Mouse (Mus musculus): ENCODE data around the gene Cpvl. TPM values are rescaled to one million over a fixed set of nuclear protein-coding genes. Genes with fewer than 3 reads are reported as not detected.
A peak's percentile ranks its signal among the peaks of the same experiment; 100 is the strongest.

Gene Cpvl
- polyA plus RNA-seq (2014; fragmentation: Nextera tagmentation; extraction: Ambion mirVana), result 0.12 TPM in 1 of 2 replicates, not detected in the other

DNA sequence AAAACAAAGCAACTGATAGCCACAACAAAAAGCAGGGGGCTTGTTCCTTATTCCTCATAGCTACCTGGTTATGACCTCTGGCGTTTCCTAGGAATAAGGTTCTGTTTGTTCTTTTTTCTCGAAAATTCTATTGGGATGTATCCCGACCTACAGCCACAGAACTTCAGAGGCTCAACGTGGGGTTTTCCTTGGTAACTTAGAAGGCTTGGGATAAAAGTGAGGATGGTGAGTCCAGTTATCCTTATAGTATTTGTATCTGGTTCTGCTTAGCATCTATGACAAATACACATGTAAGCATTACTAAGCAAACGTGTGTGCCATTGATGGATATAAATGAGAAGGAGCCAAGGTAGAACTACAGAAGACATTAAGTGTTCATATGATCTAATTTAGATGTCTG is at the start of gene Cpvl:
Gene Cpvl (minus strand): TSS at position 101 of the 400 bp plus-strand sequence.
- H3K9me3 ChIP-seq (ENCODE audit: control insufficient read depth, low read length), result no peaks in the 10 kb centered on the region
- no peak within 1 kb of the TSS for H3K4me3 ChIP-seq (ENCODE audit: low read depth, low read length)
- H3K4me1 ChIP-seq (replicated peaks; ENCODE audit: control insufficient read depth, insufficient read depth, low read length), result no peaks in the 10 kb centered on the region
- DNase-seq (ENCODE audit: low spot score), result no peak
- 87% methylated on average over 5 of the region's 5 CpGs for WGBS
- H3K4me2 ChIP-seq (ENCODE audit: low read depth, low read length, severe bottlenecking), result no peak within 1 kb of the TSS
- H3K27ac ChIP-seq (ENCODE audit: low read depth, low read length), result no peak within 1 kb of the TSS
- no peak for ATAC-seq (replicated peaks; ENCODE audit: low FRiP score)
- no peaks in the 10 kb centered on the region for H3K27me3 ChIP-seq (ENCODE audit: control insufficient read depth, insufficient read depth, low read length)
- H3K9ac ChIP-seq (ENCODE audit: low read length), result no peak within 1 kb of the TSS
- H3K36me3 ChIP-seq (ENCODE audit: control insufficient read depth, insufficient read depth, low read length), result no peaks in the 10 kb centered on the region

- 90% methylated on average over 5 of the region's 5 CpGs for WGBS
- DNase-seq (ENCODE audit: low spot score), result no peak
These were observed 45.4 kb upstream of the Cpvl start for GRCm38 (mm10) chr6:54023846-54024245.

GRCm38 (mm10) chr6:54021123-54021789 is 42.8 kb upstream of the Cpvl start:
- DNase-seq (ENCODE audit: low spot score) (peak; percentile 49), ATAC-seq (replicated peaks; ENCODE audit: low FRiP score) (no peak)
- Histone ChIP-seq H3K9me3 (ENCODE audit: control insufficient read depth, low read length) (no peaks in the 10 kb centered on the region), H3K4me1 (replicated peaks; ENCODE audit: control insufficient read depth, insufficient read depth, low read length) (no peaks in the 10 kb centered on the region), H3K4me3 (ENCODE audit: low read depth, low read length) (no peak overlapping the region), H3K27ac (ENCODE audit: low read depth, low read length) (no peak overlapping the region), H3K4me2 (ENCODE audit: low read depth, low read length, severe bottlenecking) (no peak overlapping the region), H3K27me3 (ENCODE audit: control insufficient read depth, insufficient read depth, low read length) (no peaks in the 10 kb centered on the region), H3K36me3 (ENCODE audit: control insufficient read depth, insufficient read depth, low read length) (no peaks in the 10 kb centered on the region), H3K9ac (ENCODE audit: low read length) (no peak overlapping the region)
- WGBS, result 54% methylated on average over 15 of the region's 15 CpGs

More at GRCm38 (mm10) chr6:54023846-54024245, 45.4 kb upstream of the Cpvl start:
- Histone ChIP-seq H3K9me3 (ENCODE audit: control insufficient read depth, low read length) (no peaks in the 10 kb centered on the region), H3K27ac (ENCODE audit: low read depth, low read length) (no peak overlapping the region), H3K9ac (ENCODE audit: low read length) (no peak overlapping the region), H3K4me2 (ENCODE audit: low read depth, low read length, severe bottlenecking) (no peak overlapping the region), H3K36me3 (ENCODE audit: control insufficient read depth, insufficient read depth, low read length) (no peaks in the 10 kb centered on the region), H3K4me1 (replicated peaks; ENCODE audit: control insufficient read depth, insufficient read depth, low read length) (no peaks in the 10 kb centered on the region), H3K4me3 (ENCODE audit: low read depth, low read length) (no peak overlapping the region), H3K27me3 (ENCODE audit: control insufficient read depth, insufficient read depth, low read length) (no peaks in the 10 kb centered on the region)
- no peak for ATAC-seq (replicated peaks; ENCODE audit: low FRiP score)

GRCm38 (mm10) chr6:54018861-54019260 is 40.4 kb upstream of the Cpvl start:
- WGBS, result 78% methylated on average over 5 of the region's 5 CpGs
- no peak overlapping the region for H3K4me2 ChIP-seq (ENCODE audit: low read depth, low read length, severe bottlenecking)
- no peak overlapping the region for H3K27ac ChIP-seq (ENCODE audit: low read depth, low read length)
- no peaks in the 10 kb centered on the region for H3K4me1 ChIP-seq (replicated peaks; ENCODE audit: control insufficient read depth, insufficient read depth, low read length)
- DNase-seq (ENCODE audit: low spot score) (no peak), ATAC-seq (replicated peaks; ENCODE audit: low FRiP score) (no peak)
- H3K36me3 ChIP-seq (ENCODE audit: control insufficient read depth, insufficient read depth, low read length), result no peaks in the 10 kb centered on the region
- no peaks in the 10 kb centered on the region for H3K9me3 ChIP-seq (ENCODE audit: control insufficient read depth, low read length)
- H3K27me3 ChIP-seq (ENCODE audit: control insufficient read depth, insufficient read depth, low read length), result no peaks in the 10 kb centered on the region
- no peak overlapping the region for H3K4me3 ChIP-seq (ENCODE audit: low read depth, low read length)
- H3K9ac ChIP-seq (ENCODE audit: low read length), result no peak overlapping the region

DNA sequence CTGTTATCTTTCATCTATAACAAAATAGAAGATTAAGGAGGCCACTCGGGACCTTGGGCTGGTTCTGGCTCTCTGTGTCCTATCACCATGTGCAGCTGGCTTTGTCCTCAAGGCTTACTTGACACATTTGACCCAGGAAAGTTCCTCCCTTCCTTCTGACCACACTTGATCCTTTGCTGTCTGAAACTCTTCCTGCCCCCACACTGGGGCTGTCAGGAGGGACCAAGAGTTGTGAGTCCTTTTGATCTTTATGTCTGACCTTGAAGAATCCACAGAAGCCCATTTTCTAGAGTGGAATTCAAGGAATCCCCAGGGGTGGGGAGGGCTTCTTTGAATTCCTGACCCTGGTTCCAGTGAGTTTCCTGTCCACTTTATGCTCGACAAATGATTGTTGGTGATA is 39.6 kb upstream of the Cpvl start:
- H3K4me3 ChIP-seq (ENCODE audit: low read depth, low read length), result no peak overlapping the region
- H3K4me2 ChIP-seq (ENCODE audit: low read depth, low read length, severe bottlenecking), result no peak overlapping the region
- H3K27me3 ChIP-seq (ENCODE audit: control insufficient read depth, insufficient read depth, low read length), result no peaks in the 10 kb centered on the region
- 67% methylated on average over 2 of the region's 2 CpGs for WGBS
- H3K4me1 ChIP-seq (replicated peaks; ENCODE audit: control insufficient read depth, insufficient read depth, low read length), result no peaks in the 10 kb centered on the region
- no peaks in the 10 kb centered on the region for H3K9me3 ChIP-seq (ENCODE audit: control insufficient read depth, low read length)
- H3K27ac ChIP-seq (ENCODE audit: low read depth, low read length), result no peak overlapping the region
- ATAC-seq (replicated peaks; ENCODE audit: low FRiP score) (no peak), DNase-seq (ENCODE audit: low spot score) (no peak)
- no peak overlapping the region for H3K9ac ChIP-seq (ENCODE audit: low read length)
- no peaks in the 10 kb centered on the region for H3K36me3 ChIP-seq (ENCODE audit: control insufficient read depth, insufficient read depth, low read length)

DNA sequence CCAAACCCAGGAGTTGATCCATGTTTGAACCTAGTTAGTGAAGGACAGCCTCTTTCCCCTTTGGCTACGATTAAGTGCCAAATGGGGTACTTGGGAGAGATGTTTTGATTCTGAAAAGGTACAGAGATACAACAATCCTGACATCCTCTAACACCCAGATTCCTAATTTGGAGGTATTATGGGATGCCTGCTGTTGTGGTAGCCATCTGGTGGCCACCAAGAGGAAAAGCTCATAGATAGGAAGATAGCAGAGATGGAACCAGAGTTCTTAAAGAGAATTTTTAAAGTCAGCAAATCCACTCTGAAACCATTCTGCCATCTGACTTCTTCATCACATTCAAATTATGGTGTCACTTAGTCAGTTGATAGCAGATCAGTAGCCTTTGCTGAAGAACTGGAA is 33.7 kb upstream of the Cpvl start:
- Histone ChIP-seq H3K4me3 (ENCODE audit: low read depth, low read length) (no peak overlapping the region), H3K27me3 (ENCODE audit: control insufficient read depth, insufficient read depth, low read length) (no peaks in the 10 kb centered on the region), H3K36me3 (ENCODE audit: control insufficient read depth, insufficient read depth, low read length) (no peaks in the 10 kb centered on the region), H3K4me2 (ENCODE audit: low read depth, low read length, severe bottlenecking) (no peak overlapping the region), H3K27ac (ENCODE audit: low read depth, low read length) (no peak overlapping the region), H3K9me3 (ENCODE audit: control insufficient read depth, low read length) (no peaks in the 10 kb centered on the region), H3K9ac (ENCODE audit: low read length) (no peak overlapping the region), H3K4me1 (replicated peaks; ENCODE audit: control insufficient read depth, insufficient read depth, low read length) (peaks cover 2% of the 10 kb centered on the region; the same call in 1 of the 2 replicates)
- ATAC-seq (replicated peaks; ENCODE audit: low FRiP score) (no peak), DNase-seq (ENCODE audit: low spot score) (no peak)
- 92% methylated on average over 1 of the region's 1 CpGs for WGBS

GRCm38 (mm10) chr6:54010362-54010761 is 31.9 kb upstream of the Cpvl start:
- Histone ChIP-seq H3K27ac (ENCODE audit: low read depth, low read length) (no peak overlapping the region), H3K4me3 (ENCODE audit: low read depth, low read length) (no peak overlapping the region), H3K36me3 (ENCODE audit: control insufficient read depth, insufficient read depth, low read length) (no peaks in the 10 kb centered on the region), H3K4me1 (replicated peaks; ENCODE audit: control insufficient read depth, insufficient read depth, low read length) (peaks cover 2% of the 10 kb centered on the region; the same call in 1 of the 2 replicates), H3K4me2 (ENCODE audit: low read depth, low read length, severe bottlenecking) (no peak overlapping the region), H3K27me3 (ENCODE audit: control insufficient read depth, insufficient read depth, low read length) (no peaks in the 10 kb centered on the region), H3K9me3 (ENCODE audit: control insufficient read depth, low read length) (no peaks in the 10 kb centered on the region), H3K9ac (ENCODE audit: low read length) (no peak overlapping the region)
- WGBS, result 57% methylated on average over 9 of the region's 9 CpGs
- ATAC-seq (replicated peaks; ENCODE audit: low FRiP score), result no peak
- DNase-seq (ENCODE audit: low spot score), result no peak

DNA sequence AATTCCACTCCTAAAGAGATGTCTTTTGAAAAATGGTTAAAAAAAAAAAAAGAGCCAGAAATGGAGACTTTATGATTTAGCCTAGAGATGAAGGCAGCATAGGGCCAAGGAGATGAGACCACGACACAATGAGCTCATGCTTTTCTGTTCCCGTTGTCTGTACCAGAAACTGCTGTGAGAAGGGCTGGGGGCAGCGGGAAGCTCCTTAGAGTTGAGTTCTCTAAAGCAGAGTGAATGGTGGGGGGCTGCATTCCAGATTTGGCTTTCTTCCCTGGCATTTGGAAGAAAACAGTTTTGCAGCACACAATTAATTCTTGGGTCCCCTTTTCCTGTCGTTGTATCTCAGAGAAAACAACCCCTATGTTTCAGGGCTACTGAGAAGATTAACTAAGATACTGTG is 30.8 kb upstream of the Cpvl start:
- DNase-seq (ENCODE audit: low spot score), result no peak
- Histone ChIP-seq H3K4me1 (replicated peaks; ENCODE audit: control insufficient read depth, insufficient read depth, low read length) (peaks cover 2% of the 10 kb centered on the region; the same call in 1 of the 2 replicates), H3K4me2 (ENCODE audit: low read depth, low read length, severe bottlenecking) (no peak overlapping the region), H3K9me3 (ENCODE audit: control insufficient read depth, low read length) (no peaks in the 10 kb centered on the region), H3K9ac (ENCODE audit: low read length) (no peak overlapping the region), H3K27ac (ENCODE audit: low read depth, low read length) (no peak overlapping the region), H3K36me3 (ENCODE audit: control insufficient read depth, insufficient read depth, low read length) (no peaks in the 10 kb centered on the region), H3K4me3 (ENCODE audit: low read depth, low read length) (no peak overlapping the region), H3K27me3 (ENCODE audit: control insufficient read depth, insufficient read depth, low read length) (no peaks in the 10 kb centered on the region)
- no peak for ATAC-seq (replicated peaks; ENCODE audit: low FRiP score)
- 37% methylated on average over 4 of the region's 4 CpGs for WGBS

Measured in forebrain, embryonic 11.5 days (tissue).